Mouse (Mus musculus) stomach, postnatal 0 days (tissue): ENCODE measurements around the gene Grap2.

ENCODE experiments used
- CTCF ChIP-seq: IDR thresholded peaks from 2 replicates; pipeline ENCODE4 v1.5.1; 2016; ENCODE audit warnings: antibody characterized with exemption, low read depth, mild to moderate bottlenecking, moderate library complexity
- EP300 ChIP-seq: optimal IDR thresholded peaks from 2 replicates; pipeline ENCODE3; 2016; ENCODE audit warnings: antibody characterized with exemption

- no peak for TF ChIP-seq CTCF
- TF ChIP-seq EP300, result no peak
Observed at GRCm38 (mm10) chr15:80681466-80681881, 109.1 kb downstream of the Grap2 start.
